Comparison of ENCODE assay signal across 11 mouse cellular contexts in the genomic region with DNA sequence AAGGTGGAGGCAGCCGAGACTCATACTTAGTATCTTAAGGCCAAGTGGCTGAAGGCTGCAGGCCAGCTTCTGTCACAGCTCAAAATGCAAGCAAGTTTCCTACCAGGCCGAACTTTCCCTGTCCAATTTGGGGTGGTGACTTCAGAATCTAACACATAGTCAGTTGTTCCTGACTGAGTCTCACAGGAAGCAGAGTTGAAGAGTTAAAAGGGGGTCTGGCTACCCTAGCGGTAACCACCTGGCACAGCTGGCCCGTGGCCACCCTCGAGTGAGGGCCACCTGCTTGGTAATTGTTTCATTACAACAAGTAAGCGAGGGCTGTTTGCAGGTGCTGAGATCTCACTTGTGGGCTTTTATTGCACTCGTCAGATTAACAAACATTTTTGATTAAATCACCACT. TPM values are rescaled to one million over a fixed set of nuclear protein-coding genes. Genes with fewer than 3 reads are reported as not detected.
DNase-seq lines count a peak whose midpoint lies in the region; ATAC-seq and TF ChIP-seq lines count a peak whose summit lies in the region.
"Had no signal": no experiment of that assay in that cellular context is flagged by ENCODE, and none has a peak within 500 bp of the region (broad histone marks: within the 10 kb centered on the region; RNA-seq: fewer than 3 reads in every experiment).

No protein-coding gene starts in this region.

- no peak overlapping the region for H3K9ac ChIP-seq in midbrain, embryonic 13.5 days (replicated peaks)
- no peak overlapping the region for H3K9ac ChIP-seq in forebrain, embryonic 14.5 days (ENCODE audit: low read length)
- H3K9ac ChIP-seq in limb, embryonic 12.5 days (replicated peaks) = no peak overlapping the region
- H3K9ac ChIP-seq: lung, embryonic 14.5 days had no signal

- DNase-seq in heart, embryonic 10.5 days (ENCODE audit: low spot score) = no peak
- no peak for DNase-seq in heart, adult 9 months (ENCODE audit: low spot score in 2 of 2)
- no peak for DNase-seq in midbrain, embryonic 10.5 days (ENCODE audit: low spot score)
- peak; percentile 53 for DNase-seq in forebrain, embryonic 14.5 days (ENCODE audit: low spot score)
- no peak for DNase-seq in gastrocnemius, adult 2 months
- DNase-seq: heart, postnatal 14 days; liver; lung, embryonic 14.5 days had no signal

- no peak overlapping the region for H3K4me3 ChIP-seq in heart, embryonic 10.5 days
- H3K4me3 ChIP-seq in midbrain, embryonic 13.5 days (replicated peaks) = no peak overlapping the region
- no peak overlapping the region for H3K4me3 ChIP-seq in midbrain, embryonic 10.5 days
- H3K4me3 ChIP-seq in forebrain, embryonic 14.5 days (ENCODE audit: low read depth, low read length) = no peak overlapping the region
- H3K4me3 ChIP-seq in limb, embryonic 12.5 days (replicated peaks) = no peak overlapping the region
- H3K4me3 ChIP-seq in gastrocnemius, adult 2 months = no peak overlapping the region

- peaks cover 9% of the 10 kb centered on the region for H3K36me3 ChIP-seq in heart, embryonic 10.5 days
- H3K36me3 ChIP-seq in midbrain, embryonic 13.5 days = no peaks in the 10 kb centered on the region
- peaks cover 18% of the 10 kb centered on the region; the same call in 1 of the 2 replicates for H3K36me3 ChIP-seq in midbrain, embryonic 10.5 days
- H3K36me3 ChIP-seq in forebrain, embryonic 14.5 days (ENCODE audit: control insufficient read depth, insufficient read depth, low read length) = no peaks in the 10 kb centered on the region
- peaks cover 6% of the 10 kb centered on the region for H3K36me3 ChIP-seq in limb, embryonic 12.5 days

- TF ChIP-seq CTCF in gastrocnemius, adult 2 months (IDR thresholded peaks at IDR 0.05) = no peak

- intact Hi-C loops in gastrocnemius, adult 2 months (cut with DNase I) = no loop called here

- peaks cover 73% of the 10 kb centered on the region for H3K4me1 ChIP-seq in heart, embryonic 10.5 days
- H3K4me1 ChIP-seq in midbrain, embryonic 13.5 days (replicated peaks) = peaks cover 73% of the 10 kb centered on the region
- peaks cover 53% of the 10 kb centered on the region for H3K4me1 ChIP-seq in midbrain, embryonic 10.5 days
- peaks cover 72% of the 10 kb centered on the region for H3K4me1 ChIP-seq in forebrain, embryonic 14.5 days (ENCODE audit: control insufficient read depth, insufficient read depth, low read length)
- peaks cover 67% of the 10 kb centered on the region for H3K4me1 ChIP-seq in limb, embryonic 12.5 days (replicated peaks)

- H3K4me2 ChIP-seq in midbrain, embryonic 13.5 days (replicated peaks) = no peak overlapping the region
- H3K4me2 ChIP-seq in forebrain, embryonic 14.5 days (ENCODE audit: low read length) = no peak overlapping the region
- H3K4me2 ChIP-seq in limb, embryonic 12.5 days = no peak overlapping the region
- H3K4me2 ChIP-seq: lung, embryonic 14.5 days had no signal

- no peaks in the 10 kb centered on the region for H3K9me3 ChIP-seq in heart, embryonic 10.5 days
- no peaks in the 10 kb centered on the region for H3K9me3 ChIP-seq in midbrain, embryonic 13.5 days
- H3K9me3 ChIP-seq in midbrain, embryonic 10.5 days (replicated peaks) = no peaks in the 10 kb centered on the region
- H3K9me3 ChIP-seq in forebrain, embryonic 14.5 days (replicated peaks; ENCODE audit: control insufficient read depth, low read length) = no peaks in the 10 kb centered on the region
- H3K9me3 ChIP-seq in limb, embryonic 12.5 days = no peaks in the 10 kb centered on the region

- H3K27me3 ChIP-seq in heart, embryonic 10.5 days (ENCODE audit: insufficient read depth, poor library complexity, severe bottlenecking) = no peaks in the 10 kb centered on the region
- H3K27me3 ChIP-seq in midbrain, embryonic 13.5 days = no peaks in the 10 kb centered on the region
- no peaks in the 10 kb centered on the region for H3K27me3 ChIP-seq in midbrain, embryonic 10.5 days (ENCODE audit: low read depth, poor library complexity, severe bottlenecking)
- no peaks in the 10 kb centered on the region for H3K27me3 ChIP-seq in forebrain, embryonic 14.5 days (replicated peaks; ENCODE audit: control insufficient read depth, insufficient read depth, low read length)
- H3K27me3 ChIP-seq in limb, embryonic 12.5 days = no peaks in the 10 kb centered on the region

- ATAC-seq in midbrain, embryonic 13.5 days = no peak
- ATAC-seq in forebrain, embryonic 14.5 days = no peak
- ATAC-seq in limb, embryonic 12.5 days (ENCODE audit: insufficient number of reproducible peaks, insufficient read depth, low FRiP score, low TSS enrichment, low read depth) = no peak

- peak overlapping the region; percentile 47; the same call in 1 of the 2 replicates for H3K27ac ChIP-seq in heart, embryonic 10.5 days
- H3K27ac ChIP-seq in midbrain, embryonic 13.5 days = 0 out of 2 replicates have a peak overlapping the region, but pooled peaks have one; percentile 49
- no peak overlapping the region for H3K27ac ChIP-seq in midbrain, embryonic 10.5 days (replicated peaks)
- peak overlapping the region; percentile 48; the same call in 1 of the 2 replicates for H3K27ac ChIP-seq in forebrain, embryonic 14.5 days (ENCODE audit: low read depth, low read length)
- H3K27ac ChIP-seq in limb, embryonic 12.5 days = 0 out of 2 replicates have a peak overlapping the region, but pooled peaks have one; percentile 19
- no peak overlapping the region for H3K27ac ChIP-seq in gastrocnemius, adult 2 months
- H3K27ac ChIP-seq: kidney, postnatal 0 days had no signal

- WGBS in heart, embryonic 10.5 days = 81% methylated on average over 7 of the region's 7 CpGs
- 67% methylated on average over 7 of the region's 7 CpGs for WGBS in midbrain, embryonic 13.5 days
- 82% methylated on average over 7 of the region's 7 CpGs for WGBS in midbrain, embryonic 10.5 days
- WGBS in forebrain, embryonic 14.5 days = 41% methylated on average over 7 of the region's 7 CpGs
- WGBS in limb, embryonic 12.5 days = 34% methylated on average over 7 of the region's 7 CpGs

RNA-seq across cellular contexts. Expression of gene Ccdc167, which starts 4.3 kb away (rescaled TPM):
- 18.2 and 19.0 TPM in 2 replicates for polyA plus RNA-seq in heart, embryonic 10.5 days (2016; fragmentation: Nextera tagmentation; extraction: Ambion mirVana)
- polyA plus RNA-seq in midbrain, embryonic 13.5 days (2015; fragmentation: Nextera tagmentation; extraction: Ambion mirVana) = 11.4 and 12.0 TPM in 2 replicates
- 15.1 and 16.2 TPM in 2 replicates for polyA plus RNA-seq in midbrain, embryonic 10.5 days (2016; fragmentation: Nextera tagmentation; extraction: Ambion mirVana)
- polyA plus RNA-seq in forebrain, embryonic 14.5 days (2014; fragmentation: Nextera tagmentation; extraction: Ambion mirVana) = 12.8 and 14.0 TPM in 2 replicates
- polyA plus RNA-seq in limb, embryonic 12.5 days (2016; fragmentation: Nextera tagmentation; extraction: Ambion mirVana) = 16.8 and 17.5 TPM in 2 replicates
- total RNA-seq in gastrocnemius, adult 2 months (2021) = 1 to 10 TPM; 6.3 to 7.8 TPM

RNA-seq across cellular contexts. Expression of gene Cmtr1, which starts 52.2 kb away (rescaled TPM):
- polyA plus RNA-seq in heart, embryonic 10.5 days (2016; fragmentation: Nextera tagmentation; extraction: Ambion mirVana) = 119 and 122 TPM in 2 replicates
- 138 and 150 TPM in 2 replicates for polyA plus RNA-seq in midbrain, embryonic 13.5 days (2015; fragmentation: Nextera tagmentation; extraction: Ambion mirVana)
- polyA plus RNA-seq in midbrain, embryonic 10.5 days (2016; fragmentation: Nextera tagmentation; extraction: Ambion mirVana) = 126 and 137 TPM in 2 replicates
- polyA plus RNA-seq in forebrain, embryonic 14.5 days (2014; fragmentation: Nextera tagmentation; extraction: Ambion mirVana) = 116 and 138 TPM in 2 replicates
- polyA plus RNA-seq in limb, embryonic 12.5 days (2016; fragmentation: Nextera tagmentation; extraction: Ambion mirVana) = 138 and 147 TPM in 2 replicates
- 10 to 100 TPM; 43.6 to 50.5 TPM for total RNA-seq in gastrocnemius, adult 2 months (2021)

Comparison
In these comparisons a context has a peak if more than half of its experiments do, and no peak if none do; other contexts are left out.
1. H3K27ac ChIP-seq: peak in heart, embryonic 10.5 days (single experiment), midbrain, embryonic 13.5 days (single experiment), forebrain, embryonic 14.5 days (single experiment) and limb, embryonic 12.5 days (single experiment); none in midbrain, embryonic 10.5 days (single experiment) and gastrocnemius, adult 2 months (single experiment).